Mouse (Mus musculus): Measurements from ENCODE around the gene Parp3.
"Not testable (repeated sequence)": the region's sequence is repeated elsewhere in the genome, so short reads cannot be mapped to it uniquely, and the experiment has no call there.

Parp3 gene

DNA sequence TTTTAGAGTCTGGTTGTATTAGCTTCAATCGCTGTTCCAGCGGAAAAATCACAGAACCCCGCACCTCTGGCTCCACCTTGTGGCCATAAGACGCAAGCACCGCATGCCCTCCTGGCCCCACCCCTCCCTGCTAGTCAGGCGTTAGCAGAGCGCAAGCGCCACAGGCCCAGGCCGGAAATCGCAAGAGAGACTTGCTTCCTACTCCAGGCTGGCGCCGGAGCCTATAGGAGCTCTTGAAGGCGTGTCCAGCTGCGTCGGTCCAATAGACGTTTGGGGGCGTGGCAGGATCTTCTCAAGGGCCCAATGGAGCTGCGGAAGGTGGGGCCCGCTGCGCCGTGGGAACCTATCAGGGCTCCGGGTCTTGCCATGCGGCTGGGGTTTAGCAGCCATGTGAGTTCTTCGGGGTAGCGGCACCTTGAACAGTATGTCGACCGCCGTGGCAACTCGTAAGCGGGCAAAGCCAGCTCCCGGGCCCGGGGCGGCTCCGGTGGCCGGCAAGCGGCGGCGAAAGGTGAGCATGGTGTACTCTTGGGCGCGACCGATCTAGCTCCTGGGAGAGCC, at the start of gene Parp3:
Gene Parp3 (minus strand): TSS at position 26 of the 561 bp plus-strand sequence.
- peak; percentile 100 for DNase-seq (ENCODE audit: inconsistent age in 2 of 2, low spot score in 1 of 2)

DNA sequence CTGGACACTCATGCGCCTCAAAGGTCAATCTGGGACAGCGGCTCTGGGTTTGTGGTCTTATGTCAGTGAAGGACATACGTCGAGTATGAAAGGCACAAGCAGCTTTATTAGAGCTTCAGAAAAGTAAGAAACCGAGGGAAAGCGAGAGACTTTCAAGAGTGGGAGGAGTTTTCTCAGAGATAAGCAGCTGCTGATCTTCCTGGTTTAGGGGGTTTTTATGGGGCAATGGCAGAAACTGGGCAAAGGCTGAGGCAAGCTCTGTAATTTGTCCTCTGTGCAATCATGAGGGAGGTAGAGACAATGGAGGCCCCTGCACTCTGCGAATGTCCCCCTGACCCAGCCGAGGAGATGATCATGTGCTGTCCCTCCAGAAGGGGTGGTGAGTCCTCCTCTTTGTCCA, 43.2 kb upstream of the Parp3 start:
- no peak for DNase-seq (ENCODE audit: inconsistent age in 2 of 2, low spot score in 1 of 2)

DNA sequence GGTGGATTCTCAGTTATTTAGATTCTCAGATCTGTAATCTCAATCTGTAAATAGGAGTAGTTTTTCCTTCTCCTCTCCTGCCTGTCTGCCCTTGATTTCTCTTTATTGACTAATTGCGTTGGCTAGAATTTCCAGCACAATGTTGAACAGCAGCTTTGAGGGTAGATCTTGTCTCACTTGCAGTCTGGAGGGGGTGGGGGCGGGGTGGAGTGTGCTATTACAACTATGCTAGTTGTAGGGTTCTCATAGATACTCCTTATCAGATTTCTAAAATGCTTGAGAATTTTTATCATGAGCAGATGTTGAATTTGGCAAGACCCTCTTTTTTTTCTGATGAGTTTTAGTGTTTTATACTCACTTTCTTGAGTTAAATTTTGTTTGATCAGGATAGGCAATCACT, 42.7 kb upstream of the Parp3 start:
- DNase-seq (ENCODE audit: inconsistent age in 2 of 2, low spot score in 1 of 2), result no peak

DNA sequence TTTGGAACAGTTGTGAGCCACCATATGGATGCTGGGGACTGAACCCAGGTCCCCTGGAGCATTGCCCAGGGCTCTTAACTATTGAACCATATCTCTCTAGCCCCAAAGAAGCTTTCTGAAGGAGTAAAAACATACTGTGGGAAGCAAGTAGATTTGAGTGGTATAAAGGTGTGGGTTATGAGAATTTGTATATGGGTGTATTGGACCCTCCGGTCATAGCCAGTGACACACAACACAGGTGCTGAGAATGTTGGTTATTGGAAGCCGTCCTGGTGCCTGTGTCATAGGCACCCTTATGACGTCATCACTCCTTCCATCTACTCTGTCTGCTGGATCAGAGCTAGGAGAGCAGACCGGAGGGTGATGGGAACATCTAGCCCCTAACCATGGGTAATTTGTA, 37.5 kb upstream of the Parp3 start, which contains the start of gene Iqcf5:
Gene Iqcf5 (plus strand): TSS at position 301 of the 400 bp plus-strand sequence.
- DNase-seq (ENCODE audit: inconsistent age in 2 of 2, low spot score in 1 of 2), result no peak

DNA sequence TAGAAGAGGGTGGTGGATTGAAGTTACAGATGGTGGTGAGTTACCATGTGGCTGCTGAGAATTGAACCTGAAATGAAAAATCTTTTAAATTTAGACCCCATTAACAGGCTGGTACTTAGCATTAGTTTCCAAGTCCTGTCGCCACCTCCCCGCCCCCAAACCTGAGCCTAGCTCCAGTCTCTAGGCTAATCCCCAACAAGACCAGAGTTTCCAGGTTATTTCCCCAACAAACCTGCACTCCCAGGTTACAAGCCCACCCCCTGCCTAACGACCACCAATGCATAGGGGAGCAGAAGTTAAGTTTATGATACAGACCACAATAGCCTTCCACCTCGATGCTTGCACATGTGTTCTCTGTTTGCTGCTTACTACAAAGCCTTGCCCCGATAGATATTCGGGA, 36.8 kb upstream of the Parp3 start:
- DNase-seq (ENCODE audit: inconsistent age in 2 of 2, low spot score in 1 of 2), result no peak

DNA sequence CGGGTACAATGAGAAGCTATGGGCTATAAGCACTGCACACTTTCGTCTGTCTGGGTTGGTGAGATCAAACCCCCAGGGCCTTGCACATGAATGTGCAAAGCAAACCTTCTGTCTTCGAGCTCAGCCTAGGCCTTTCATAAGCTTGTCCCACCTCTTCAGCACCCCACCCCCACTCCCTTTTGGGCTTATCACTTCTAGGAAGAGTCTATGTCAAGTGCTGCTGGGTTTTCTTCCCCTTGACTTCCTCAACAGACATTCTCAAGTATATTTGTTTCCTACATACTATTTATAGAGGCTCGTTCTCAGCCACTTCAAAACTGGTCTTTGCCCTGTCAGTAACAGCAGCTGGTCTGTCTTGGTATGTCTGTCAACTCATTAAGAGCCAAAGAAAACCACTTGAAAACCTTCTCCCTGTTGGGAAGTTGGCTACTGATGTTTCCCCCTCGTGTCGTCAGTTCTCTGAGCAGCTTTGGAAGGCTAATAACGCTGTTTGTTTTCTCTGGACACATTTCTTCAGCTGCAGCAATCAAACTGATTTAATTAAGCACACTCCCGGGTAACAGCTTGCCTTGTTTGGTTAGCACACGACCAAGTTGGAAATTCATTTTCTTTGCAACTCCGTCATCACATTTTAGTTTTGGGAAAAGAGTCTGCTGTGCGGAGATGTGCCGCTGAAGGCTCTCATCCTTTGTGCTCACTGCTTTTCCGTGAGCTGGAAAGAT, 36.1 kb upstream of the Parp3 start:
- no peak for DNase-seq (ENCODE audit: inconsistent age in 2 of 2, low spot score in 1 of 2)

DNA sequence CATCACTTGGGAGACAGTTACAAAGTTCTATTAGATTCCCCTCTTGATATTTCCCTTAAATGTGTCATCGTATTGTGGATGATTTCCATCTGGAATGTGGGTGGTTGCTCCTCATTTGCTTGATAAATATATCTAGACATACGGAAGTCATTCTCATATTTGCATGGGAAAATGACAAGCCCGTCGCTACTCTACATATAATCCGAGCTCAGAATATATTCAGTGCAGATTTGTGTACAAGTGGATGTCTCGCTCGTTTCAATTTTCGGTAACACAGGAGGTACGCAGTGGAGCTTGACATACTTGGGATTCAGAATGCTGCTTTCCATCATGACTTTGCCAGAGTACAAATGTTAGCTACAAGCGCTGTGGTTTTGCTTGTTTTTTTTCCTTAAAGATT, 32.6 kb upstream of the Parp3 start:
- DNase-seq (ENCODE audit: inconsistent age in 2 of 2, low spot score in 1 of 2), result no peak

DNA sequence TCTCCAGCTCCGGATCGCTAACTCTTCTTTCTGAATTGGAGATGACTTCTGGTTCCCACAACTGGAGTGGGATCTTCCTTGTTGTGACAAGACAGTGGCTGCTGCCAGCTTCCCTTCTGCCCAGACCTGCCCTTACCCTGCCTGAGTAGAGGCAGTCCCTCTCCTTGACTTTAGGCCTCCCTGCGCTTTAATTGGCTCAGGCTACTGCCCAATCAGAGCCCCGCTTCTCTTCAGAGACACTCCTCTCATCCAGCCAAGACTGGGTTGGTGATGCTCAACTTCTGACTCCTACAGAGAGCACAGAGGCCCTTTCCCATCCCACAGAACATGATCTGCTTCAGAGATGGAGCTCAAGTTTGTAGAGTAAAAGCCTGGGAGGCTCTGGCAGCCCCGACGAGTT, 27.5 kb upstream of the Parp3 start:
- no peak for DNase-seq (ENCODE audit: inconsistent age in 2 of 2, low spot score in 1 of 2)

DNA sequence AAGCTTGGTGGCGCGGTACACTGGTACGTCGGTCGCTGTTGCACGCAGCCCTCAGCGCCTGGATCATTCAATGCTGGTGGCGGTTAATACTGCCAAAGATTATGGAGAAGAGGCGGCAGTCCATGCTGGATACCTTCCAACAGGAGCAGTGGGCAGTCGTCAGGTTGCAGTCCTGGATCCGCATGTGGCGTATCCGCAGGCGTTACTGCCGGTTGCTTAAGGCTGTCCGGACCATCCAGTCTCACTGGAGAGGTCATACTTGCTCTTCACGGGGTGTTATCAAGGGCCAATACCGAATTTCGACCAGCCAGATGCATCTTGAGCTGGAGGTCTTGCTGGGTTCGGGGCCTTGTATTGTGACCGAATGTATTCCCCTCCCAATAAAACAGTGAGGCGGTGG, 25.1 kb upstream of the Parp3 start:
- DNase-seq (ENCODE audit: inconsistent age in 2 of 2, low spot score in 1 of 2), result no peak

DNA sequence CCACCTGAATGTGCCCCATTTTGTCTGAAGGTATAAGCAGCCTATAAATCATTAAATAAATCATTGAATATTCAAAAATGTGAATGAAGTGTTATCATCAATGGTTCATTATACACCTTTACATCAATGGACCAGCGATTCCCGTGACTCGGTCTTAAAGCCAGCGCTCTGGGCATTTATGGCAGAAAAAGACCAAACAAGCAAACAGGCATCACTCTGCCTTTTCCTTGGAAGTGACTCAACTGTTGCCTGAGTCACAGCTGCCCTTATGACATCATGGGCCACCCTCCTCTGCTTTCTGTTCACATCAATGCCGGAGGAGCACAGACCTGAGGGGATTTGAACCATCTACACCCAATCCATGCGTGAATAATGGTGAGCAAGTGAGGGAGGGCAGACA, 22.9 kb upstream of the Parp3 start, which contains the start of gene Iqcf1:
Gene Iqcf1 (plus strand): TSS at position 301 of the 400 bp plus-strand sequence.
- DNase-seq (ENCODE audit: inconsistent age in 2 of 2, low spot score in 1 of 2), result peak in 1 of 2 experiments; percentile 34

DNA sequence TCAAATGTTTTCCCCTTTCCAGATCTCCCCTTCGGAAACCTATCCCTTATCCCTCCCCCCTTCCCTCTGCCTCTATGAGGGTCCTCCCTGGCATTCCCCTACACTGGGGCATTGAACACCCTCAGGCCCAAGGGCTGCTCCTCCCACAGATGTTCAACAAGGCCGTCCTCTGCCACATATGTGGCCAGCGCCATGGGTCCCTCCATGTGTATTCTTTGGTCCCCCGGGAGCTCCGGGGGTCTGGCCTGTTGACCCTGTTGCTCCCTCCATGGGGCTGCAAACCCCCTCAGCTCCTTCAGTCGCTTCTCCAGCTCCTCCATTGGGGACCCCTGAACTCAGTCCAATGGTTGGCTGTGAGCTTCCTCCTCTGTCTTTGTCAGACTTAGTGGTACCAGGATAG, 10.9 kb upstream of the Parp3 start:
- not testable (repeated sequence) for DNase-seq (ENCODE audit: inconsistent age in 2 of 2, low spot score in 1 of 2)

DNA sequence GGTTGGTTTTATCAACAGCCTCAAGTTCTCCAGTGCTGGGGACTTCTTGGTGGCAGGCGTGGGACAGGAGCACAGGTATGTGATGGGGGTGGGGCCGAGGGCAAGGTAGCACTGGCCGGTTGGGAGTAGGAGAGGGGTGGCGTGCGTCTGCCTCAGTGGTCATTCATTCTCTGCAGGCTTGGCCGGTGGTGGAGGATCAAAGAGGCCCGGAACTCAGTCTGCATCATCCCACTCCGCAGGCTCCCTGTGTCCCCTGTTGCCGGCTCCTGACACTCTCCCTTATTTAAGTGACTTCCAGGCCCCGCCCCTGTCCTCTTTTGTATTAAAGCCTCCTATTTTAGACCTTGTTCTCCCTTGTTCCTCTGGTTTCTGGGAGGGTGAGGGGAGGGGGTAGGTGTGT, 8.3 kb upstream of the Parp3 start:
- DNase-seq (ENCODE audit: inconsistent age in 2 of 2, low spot score in 1 of 2), result no peak

DNA sequence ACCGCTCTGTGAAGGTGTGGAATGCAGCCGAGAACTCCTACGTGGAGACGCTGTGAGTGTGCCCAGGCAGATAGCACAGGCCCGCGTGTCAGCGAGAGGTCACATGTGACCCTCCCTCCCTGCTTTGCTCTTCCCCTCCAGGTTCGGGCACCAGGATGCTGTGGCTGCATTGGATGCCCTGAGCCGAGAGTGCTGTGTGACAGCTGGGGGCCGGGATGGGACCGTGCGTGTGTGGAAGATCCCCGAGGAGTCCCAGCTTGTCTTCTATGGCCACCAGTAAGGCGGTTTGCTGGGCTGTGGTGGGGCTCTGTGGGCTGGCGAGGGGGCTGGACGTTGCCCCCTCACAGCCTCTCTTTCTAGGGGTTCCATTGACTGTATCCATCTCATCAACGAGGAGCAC, 6.9 kb upstream of the Parp3 start:
- DNase-seq (ENCODE audit: inconsistent age in 2 of 2, low spot score in 1 of 2), result peak in 1 of 2 experiments; percentile 16

DNA sequence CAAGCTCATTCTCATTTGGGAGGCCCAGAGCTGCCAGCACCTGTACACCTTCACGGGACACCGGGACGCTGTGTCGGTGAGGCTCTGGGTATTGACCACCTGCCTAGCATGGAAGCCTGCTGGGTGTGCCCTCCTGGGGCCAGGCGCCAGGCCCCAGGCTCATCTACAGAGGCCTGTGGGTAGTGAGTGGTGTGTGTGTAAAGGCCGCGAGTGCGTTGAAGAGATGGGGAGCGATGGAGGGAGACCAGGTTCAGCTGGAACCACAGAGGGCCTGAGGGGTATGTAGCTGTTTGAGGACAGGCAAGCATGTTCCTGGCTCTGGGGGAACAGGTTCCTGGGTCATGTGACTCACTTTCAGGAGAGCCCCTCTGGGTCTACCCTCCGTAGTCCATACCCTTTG, 6.4 kb upstream of the Parp3 start:
- no peak for DNase-seq (ENCODE audit: inconsistent age in 2 of 2, low spot score in 1 of 2)

DNA sequence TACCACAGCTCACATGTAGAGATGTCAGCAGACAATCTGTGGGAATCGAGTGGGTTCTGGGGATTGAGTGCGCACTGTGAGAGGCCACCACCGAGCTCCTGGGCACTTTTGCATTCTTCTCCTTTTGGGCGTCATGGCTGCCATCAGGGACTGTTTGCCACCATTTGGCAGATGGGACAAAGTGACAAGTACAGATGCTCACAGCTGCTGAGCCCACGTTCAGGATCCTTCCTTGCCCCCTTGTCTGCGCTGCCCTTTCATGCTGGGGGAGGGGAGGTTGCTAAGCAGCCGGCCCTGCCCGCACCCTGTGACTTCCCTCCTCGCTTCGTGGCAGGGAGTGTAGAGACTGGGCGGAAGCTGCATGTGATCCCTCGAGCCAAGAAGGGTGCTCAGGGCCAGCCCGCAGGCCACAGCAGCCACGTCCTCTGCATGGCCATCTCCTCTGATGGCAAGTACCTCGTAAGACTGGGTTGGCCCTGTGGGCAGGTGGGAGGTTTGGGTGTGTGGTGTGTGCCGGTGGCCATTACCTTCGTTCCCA, 5.9 kb upstream of the Parp3 start:
- no peak for DNase-seq (ENCODE audit: inconsistent age in 2 of 2, low spot score in 1 of 2)

DNA sequence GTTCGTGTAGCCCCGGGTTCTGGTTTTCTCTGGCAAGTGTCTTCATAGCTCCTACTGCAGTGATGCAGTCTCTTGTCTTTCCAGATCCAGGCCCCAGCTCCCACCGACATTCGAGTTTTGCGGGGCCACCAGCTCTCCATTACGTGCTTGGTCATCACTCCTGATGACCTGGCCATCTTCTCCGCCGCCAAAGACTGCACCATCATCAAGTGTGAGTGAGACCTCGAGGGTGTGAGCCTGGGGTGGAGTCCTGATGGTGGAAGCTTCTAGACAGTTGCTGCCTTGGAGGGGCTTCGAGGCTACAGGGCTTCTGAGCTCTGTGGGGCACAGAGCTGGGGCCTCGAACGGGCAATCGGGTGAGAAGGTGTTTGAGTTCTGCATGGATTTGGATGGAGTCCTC, 4.9 kb upstream of the Parp3 start:
- DNase-seq (ENCODE audit: inconsistent age in 2 of 2, low spot score in 1 of 2), result no peak

DNA sequence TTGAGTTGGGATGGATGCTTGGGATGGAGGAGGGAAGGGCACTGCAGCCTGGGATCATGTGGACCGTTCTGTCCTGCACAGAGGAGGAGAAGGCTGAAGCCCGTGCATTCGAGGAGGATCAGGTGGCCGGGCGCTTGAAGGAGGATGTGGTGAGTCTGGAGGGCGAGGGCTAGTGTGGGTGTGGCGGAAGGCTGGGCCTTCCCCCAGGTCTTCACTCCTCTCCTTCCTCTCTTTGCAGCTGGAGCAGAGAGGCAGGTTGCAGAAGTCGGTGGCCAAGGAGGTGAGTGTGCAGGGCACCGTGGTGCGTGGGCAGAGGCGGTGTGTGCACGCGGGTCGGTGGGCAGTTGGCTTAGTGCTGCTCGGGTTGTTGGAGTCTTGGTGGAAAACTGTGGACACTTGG, 4.3 kb upstream of the Parp3 start:
- peak in 1 of 2 experiments; percentile 18 for DNase-seq (ENCODE audit: inconsistent age in 2 of 2, low spot score in 1 of 2)

DNA sequence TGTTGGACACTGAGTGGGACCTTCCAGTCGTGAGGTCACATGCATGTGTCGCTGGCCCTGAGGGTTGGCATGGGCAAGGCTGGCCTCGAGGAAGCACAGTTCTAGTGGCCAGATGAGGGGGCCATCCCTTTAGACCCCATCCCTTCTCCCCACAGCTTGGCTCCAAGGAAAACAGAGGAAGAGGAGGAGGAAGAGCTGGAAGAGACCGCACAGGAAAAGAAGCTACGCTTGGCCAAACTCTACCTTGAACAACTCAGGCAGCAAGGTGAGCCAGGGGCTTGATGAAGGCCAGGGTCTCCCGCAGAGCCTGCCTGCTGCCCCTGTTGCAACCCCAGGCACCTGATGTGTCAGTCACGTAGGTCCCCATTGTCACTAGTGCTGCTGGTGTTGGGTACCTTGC, 3.8 kb upstream of the Parp3 start:
- DNase-seq (ENCODE audit: inconsistent age in 2 of 2, low spot score in 1 of 2), result peak in 1 of 2 experiments; percentile 30

DNA sequence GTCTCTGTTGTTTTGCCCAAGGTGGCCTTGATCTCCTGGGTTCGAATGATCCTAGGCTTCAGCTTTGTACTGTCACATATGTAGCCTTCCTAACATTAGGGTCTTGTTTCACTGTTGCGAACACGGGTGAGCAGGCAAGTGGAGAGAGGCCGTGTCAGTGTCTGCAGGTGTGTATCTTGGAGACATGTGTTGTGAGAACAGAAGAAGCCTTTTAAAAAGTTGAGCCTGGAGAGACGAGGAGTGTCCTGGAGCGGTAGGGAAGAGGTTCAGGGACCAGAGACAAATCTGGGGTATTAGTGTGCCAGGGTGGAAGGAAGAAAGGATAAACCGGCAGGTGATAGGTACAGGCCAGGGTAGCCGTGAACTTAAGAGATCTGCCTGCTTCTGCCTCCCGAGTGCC, 1.4 kb upstream of the Parp3 start:
- peak in 1 of 2 experiments; percentile 7 for DNase-seq (ENCODE audit: inconsistent age in 2 of 2, low spot score in 1 of 2)

DNA sequence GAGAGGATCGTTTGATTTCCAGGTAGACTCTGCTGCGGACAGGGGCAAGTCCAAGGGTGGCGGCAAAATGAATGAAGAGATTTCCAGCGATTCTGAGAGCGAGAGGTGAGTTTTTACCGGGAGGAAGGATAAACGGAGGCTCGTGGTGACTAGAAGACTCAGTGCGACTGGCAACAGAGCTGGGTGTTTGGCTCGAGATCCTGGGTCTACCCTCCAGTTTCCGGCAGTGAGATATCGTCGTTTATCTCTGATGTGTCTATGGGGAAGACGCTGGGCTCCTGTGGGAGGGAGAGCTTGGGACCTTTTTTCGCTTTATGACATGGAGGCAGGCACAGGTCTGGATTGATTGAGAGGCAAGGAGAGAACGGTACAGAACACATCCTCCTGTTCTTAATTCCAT, 900 bp upstream of the Parp3 start:
- DNase-seq (ENCODE audit: inconsistent age in 2 of 2, low spot score in 1 of 2), result peak in 1 of 2 experiments; percentile 51

DNA sequence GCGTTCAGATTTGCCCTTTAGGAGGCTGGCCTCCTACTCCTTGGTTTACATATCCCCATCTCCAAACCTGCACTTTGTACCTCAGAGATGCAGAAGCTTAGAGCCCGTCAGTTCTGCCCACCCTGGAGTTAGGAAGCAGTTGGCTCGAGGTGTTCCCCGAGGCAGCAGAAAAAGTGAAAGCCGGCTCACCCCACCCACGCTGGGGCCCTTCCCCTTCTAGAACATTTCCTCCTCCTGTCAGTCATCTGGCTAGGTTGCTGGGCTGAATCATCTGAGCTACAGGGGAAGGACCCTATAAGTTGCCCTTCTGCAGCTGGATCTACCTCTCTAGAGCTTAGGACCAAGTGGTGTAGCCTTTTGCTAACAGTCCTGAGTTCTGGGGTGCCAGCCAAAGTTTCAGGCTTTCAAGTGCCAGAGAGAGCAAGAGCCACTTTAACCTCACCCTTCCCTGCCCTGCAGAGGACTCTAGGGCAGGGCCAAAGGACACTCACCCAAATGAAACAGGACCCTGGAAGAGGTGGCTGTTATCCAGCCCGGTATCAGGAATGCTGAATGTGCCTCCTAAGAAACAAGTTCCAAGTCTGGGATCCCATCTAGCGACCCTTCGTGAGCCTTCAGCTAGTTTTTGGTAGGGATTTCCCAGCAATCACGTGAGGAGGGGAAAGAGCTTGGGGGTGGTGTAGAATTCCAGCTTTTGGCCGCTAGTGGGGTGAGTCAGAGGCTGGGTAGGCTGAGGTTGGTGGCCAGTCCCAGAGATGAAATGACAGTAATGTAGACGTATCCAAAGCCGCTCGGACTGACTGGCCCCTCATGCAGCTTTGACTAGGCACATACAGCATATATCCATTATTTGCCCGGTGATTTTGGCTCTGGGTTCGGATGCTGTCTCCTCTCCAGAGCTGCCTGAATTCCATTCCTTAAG, 486 bp downstream of the Parp3 start:
- DNase-seq (ENCODE audit: inconsistent age in 2 of 2, low spot score in 1 of 2), result peak; percentile 83 to 94

DNA sequence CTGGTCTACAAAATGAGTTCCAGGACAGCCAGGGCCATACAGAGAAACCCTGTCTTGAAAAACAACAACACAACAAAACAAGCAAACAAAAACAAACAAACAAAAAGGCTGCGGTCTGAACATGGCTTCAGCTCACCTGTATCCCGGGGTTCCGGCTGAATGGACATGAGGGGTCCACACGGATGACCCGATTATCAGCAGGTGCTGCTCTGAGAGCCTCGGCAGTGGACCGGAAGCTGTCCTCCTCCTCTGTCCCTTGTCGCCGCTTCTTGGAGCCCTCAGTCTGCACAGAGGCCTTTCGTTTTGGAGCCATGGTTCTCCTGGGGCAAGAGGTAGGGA, 1.1 kb downstream of the Parp3 start, which contains the start of gene Rrp9:
Gene Rrp9 (plus strand): TSS at position 301 of the 339 bp plus-strand sequence.
- DNase-seq (ENCODE audit: inconsistent age in 2 of 2, low spot score in 1 of 2), result no peak
